Mouse (Mus musculus): Measurements from ENCODE around the gene Zfp607b.
A peak's percentile ranks its signal among the peaks of the same experiment; 100 is the strongest.

Zfp607b gene

DNA sequence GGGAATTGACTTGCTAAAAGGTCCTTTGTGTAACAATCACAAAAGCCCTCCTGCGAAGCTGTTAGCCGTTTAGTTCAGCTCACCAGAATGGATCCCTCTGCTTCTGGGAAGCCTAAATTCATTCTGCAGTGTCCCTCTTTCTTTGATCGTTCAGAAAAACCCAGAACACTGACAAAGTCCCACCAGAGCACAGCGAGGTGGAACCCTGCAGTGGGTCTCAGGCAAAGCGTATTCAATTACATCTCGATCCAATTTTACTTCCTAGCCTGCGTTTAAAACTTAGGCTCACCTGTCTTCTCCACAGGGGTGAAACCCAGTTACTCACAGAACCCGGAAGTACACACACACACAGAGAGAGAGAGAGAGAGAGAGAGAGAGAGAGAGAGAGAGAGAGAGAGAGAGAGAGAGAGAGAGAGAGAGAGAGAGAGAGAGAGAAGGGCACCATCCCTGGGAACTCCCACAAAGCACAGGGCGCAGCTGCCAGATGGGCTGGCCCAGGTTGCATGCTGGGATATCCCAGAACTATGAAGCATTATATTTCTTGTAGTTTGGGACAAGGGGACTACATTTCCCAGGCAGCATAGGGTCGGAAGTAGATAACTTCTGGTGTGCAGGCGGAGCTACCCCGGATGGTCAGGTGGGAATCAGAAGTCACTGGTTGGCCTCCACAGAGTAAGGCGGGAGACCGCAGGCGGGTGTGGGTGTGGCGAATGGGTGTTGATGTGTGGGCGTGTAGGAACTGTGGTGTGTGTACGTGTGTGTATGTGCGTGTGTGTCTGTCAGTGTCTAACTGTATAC lies at the start of gene Zfp607b:
Zfp607b (plus strand) TSS at position 526 of the 798 bp plus-strand sequence.
- peak; percentile 97 for DNase-seq

DNA sequence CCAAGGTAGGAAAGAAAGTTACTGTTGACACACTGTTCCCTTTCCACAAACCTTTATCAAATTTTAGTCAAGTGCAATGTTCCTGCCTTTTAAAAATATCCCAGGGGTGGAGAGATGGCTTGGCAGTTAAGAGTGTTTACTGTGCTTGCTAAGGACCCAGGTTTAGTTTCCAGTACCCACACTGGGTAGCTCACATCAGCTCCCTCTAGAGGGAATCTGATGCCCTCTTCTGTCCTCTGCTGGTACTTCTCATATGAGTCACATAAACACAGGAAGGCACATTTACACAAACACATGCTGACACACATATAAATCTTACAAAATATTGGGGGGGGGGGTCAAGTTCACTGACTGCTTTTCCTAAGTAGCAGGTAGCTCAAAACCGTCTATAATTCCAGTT lies 44.7 kb upstream of the Zfp607b start:
- no peak for DNase-seq

DNA sequence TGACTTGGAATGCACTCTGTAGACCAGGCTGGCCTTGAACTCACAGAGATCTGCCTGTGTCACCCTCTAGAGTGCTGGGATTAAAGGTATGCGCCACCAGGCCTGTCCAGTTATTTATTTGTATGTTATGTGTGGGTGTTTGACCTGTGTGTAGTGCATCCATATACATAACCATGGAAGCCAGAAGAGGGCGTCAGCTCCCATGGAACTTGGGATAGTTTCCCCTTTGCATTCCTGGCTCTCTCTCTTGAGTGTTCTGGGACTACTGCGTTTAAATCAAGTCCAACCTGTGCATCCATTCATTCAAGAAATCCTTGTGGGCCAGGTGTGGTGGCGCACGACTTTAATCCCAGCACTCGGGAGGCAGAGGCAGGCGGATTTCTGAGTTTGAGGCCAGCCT lies 42.6 kb upstream of the Zfp607b start:
- no peak for DNase-seq

DNA sequence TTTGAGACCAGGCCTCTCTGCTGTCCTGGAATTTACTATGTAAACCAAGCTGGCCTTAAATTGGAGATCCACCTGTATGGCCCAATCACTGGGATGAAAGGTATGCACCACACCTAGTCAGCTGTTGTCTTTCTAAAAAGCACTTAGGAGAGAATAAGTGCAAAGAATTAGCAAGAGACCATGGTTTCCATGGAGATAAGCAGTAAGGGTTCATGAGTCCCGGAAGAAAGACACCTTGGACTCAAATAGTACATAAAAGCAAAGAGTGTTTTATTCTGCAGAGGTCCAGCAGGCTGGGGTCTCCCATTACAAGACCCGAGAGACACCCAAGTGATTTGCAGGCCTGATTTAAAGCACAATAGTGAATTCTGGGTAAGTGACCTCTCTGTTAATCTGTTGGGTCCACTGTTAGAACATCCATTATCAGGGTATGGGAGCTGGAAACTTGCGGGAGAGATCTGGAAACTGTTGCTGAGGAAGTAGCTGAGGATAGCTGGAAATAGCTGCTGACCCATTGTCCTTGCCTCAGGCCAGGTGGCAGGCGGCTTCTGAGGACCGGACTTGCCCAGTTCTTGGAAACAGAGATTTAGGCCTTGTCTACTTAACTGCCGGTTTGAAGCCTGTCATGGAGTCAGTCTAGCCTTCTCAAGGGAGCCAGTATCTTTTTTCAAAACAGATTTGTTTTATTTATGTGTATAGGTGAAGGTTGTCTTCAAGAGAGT lies 41.7 kb upstream of the Zfp607b start:
- DNase-seq = no peak

DNA sequence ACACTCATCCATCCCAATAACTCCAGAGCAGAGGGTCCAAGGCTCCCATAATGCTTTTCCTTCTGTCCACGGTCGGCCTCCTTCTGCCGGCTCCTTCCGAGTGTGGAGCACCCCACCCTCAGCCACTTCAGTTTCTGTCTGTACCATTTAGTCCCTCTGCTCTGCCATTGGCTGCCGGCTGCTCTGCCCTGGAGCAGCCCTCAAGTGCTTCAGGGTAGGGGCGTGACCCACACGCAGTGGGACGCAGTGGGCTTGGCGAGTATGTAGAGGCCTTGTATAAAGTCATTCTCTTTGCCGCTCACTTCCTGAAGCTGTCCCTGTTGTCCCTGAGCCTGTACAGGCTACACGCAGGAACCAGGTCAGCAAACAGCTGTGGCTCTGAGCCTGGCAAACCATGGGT lies 39.4 kb upstream of the Zfp607b start:
- no peak for DNase-seq

DNA sequence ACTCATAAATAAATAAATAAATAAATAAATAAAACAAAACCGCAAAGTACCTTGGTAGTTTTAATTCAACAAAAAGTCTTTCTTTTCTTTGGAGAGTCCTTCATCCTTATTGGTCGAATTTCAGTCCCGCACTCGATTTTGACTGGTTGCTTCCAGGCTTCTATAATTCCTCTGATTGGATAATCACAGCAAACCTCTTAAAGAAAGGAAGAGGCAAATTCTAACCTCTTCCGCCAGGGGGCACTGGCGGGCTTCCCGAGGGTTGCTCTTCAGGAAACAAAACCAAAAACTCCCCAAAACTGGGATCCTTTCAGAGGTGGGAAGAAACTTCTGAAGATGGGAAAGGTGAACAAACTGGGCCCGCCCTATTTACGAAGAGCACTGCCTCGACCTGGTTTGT lies 38.2 kb upstream of the Zfp607b start:
- peak; percentile 80 for DNase-seq

DNA sequence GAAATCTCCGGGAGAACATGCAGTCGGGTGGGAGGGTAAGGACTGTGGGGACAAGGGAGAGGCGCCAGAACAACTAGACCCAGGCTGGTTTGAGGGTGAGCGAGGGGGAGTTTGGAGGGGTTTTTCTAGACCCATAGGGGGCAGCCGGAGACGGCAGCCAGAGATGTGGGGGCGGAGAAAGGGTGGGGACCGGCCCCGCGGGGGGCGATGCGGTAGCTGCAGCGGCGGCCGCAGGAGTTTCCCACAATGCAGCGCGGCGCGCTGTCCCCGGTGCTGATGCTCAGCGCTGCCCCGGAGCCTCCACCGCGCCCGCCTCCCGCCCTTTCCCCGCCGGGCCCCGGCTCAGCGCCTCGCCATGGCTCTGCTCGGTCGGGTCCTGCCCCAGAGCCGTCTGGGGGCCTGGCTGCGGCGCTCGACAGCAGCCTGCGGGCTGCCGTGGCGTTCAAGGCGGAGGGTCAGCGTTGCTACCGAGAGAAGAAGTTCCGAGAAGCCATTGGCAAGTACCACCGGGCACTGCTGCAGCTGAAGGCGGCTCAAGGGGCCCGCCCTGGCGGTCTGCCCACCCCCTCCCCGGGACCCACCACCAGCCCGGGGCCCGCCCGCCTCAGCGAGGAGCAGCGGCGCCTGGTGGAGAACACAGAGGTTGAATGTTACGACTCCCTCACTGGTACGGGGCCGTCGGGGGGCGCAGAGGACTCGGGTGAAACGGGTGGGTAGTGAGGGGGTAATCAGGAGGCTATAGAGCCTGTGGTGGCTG lies 35.3 kb upstream of the Zfp607b start, which contains the start of gene Ttc9b:
Ttc9b (plus strand) TSS at position 235 of the 757 bp plus-strand sequence.
- peak; percentile 84 for DNase-seq

DNA sequence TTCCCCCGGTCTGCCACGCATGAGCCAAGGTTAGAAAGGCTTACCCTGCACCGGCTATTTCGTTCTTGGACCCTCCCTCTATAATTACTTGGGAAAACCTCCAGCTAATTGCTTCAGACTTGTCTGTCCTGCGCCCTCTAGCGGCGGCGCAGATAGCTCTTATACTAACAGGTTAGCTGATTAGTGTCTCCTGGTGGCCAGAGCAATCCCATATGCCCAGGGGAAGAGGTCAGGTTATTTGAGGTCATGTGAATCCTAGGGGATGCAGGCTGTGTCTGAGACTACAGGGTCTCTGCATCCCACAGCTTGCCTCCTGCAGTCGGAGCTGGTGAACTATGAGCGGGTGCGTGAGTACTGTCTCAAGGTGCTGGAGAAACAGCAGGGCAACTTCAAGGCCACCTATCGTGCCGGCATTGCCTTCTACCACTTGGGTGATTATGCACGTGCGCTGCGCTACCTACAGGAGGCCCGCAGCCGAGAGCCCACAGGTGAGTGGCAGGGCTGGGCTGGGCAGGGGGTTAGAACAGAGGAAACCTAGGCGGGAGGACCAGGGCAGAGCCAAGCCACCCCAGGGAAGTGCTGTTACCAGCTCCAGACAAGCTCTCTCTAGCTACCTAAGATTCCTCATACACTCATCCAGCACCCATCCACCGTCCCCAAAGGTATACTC lies 34.4 kb upstream of the Zfp607b start:
- peak; percentile 67 for DNase-seq

DNA sequence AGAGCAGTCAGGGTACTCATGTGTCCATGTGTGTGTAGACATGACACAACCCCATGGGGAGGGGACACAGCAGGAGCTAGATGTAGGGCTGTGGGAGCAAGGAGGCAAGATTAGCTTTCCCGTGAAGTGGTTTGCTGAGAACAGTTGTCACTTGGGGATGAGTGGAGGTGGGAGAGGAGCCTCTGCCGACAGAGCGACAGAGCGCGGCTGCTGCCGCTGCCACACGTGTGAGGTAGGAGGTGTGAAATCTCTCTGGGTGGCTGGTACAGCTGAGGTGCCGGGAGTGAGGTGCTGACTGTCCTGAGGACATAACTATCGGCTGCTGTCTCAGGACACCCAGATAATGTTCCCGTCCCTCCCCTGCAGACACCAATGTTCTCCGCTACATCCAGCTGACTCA lies 33.6 kb upstream of the Zfp607b start:
- peak; percentile 78 for DNase-seq

DNA sequence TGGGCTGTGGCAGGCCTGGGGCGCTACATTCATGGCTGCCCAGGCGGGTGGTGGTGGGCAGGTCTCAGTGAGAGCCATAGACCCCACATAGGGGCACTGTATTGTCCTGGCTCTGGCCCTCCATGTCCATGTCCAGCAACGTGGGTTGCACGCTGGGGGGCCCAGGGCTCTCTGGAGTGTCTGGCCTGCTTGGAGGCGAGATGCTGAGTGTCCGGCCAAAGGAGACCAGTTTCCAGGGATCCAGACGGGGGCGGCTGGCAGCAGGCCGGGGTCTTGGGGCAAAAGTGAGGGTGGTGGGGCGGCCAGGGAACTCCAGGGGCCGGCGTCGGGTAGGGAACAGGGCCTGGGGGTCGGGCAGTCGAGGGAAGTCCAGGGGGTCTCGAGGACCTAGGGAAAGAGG lies 32.5 kb upstream of the Zfp607b start:
- no peak for DNase-seq

DNA sequence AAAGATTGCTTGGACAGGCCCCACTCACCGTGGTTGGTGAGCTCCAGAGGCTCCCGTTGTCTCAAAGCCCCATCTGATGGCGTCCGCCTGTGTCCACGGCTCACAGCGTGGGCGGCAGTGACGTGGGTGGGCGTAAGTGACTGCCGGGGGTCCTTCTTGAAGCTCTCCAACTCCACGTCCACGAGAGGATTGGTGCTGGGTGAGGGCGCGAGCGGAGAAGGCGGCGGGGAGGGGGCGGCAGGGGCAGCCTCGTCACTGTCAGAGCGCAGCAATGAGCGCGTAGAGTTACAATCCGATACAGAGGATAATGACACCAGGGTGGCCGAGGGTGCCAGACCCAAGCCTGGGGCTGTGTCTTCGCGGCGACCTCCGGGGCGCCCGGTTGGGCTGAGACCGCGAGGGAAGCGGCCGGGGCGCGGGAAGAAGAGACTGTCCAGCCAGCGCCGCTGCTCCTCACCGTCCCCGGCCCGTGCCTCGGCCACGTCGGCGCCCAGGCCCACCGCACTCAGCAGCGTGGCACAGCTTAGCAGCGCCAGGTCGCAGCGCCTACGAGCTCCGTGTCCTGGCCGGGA lies 31.2 kb upstream of the Zfp607b start:
- peak; percentile 23 for DNase-seq

DNA sequence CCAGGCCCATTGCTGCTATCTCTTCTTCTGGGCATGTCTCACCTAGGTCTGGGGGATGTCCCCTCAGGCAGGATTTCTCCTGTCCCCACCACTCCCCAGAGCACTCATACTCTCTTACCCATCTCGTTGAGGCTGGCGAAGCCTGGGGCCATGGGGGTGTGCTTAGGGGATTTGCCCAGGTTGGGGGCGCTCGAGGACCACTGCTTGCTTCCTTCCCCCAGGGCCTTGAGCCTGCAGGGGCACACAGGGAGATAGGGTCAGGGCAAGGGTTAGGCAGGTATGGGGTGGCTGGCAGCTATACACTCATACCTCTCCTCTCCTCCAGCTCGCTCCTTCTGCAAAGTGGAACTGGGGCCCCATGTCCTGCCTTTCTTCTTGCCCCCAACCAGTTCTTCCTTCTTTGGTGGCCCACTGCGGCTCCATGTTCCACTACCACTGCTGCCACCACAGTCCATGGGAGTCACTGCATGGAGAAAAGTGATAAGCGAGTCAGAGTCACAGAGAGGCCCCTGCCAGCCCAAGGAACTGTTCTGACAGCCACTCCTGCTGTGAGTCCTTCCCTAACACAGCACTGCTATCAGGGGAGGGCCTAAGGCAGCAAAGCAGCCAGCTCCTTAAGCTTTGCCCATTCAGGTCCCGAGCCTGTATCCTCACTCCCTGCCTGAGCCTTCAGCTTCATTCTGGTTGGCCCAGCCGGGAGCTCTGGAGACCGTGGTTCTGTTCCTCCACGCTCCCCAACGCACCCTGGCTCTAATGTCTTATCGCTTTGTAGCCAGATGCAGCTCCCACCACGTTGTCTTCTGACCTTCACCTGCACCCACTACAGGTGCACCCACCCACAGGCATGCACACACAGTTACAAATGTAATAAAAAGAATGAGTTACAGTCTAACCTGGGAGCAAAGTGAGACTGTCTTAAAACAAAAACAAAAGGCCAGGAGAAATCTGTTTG lies 30.2 kb upstream of the Zfp607b start:
- DNase-seq = peak; percentile 52

DNA sequence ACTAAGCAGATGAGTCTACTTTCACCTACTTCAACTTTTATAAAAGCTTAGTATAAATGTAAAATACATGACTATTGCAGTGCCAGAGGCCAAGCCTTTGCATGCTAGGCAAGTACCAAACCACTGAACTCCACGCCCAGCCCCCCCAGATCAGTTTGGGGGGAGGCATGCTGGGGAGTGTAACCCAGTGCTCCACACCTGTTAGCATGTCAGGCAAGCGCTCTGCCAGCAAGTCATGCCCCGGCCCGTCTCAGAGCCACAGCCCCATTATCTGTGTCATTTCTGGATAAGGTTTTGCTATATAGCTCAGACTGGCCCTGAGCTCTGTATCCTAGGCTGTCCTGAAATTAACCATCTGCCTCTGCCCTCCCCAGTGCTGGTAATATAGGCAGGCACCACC lies 27.1 kb upstream of the Zfp607b start:
- DNase-seq = no peak

DNA sequence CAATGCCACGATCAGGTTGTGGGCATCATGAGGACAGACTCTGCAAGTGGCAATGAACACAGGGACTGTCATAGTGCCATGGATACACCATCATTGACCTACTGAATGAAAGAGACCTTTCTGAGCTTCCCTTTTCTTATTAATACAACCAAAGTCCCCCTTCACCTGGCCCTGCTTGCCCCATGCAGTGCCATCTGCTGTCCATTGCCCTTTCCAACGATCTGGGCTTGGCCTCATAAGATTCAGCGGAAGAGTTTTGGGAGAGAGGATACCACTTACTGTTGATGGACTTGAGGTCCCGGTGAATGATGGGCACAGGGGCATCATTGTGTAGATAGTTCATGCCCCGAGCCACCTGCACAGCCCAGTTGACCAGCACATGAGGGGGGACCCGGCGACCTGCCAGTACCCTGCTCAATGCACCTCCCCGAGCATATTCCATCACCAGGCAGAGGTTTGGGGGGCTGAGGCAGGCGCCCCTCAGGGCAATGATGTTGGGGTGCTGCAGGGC lies 16.0 kb upstream of the Zfp607b start:
- DNase-seq = no peak

DNA sequence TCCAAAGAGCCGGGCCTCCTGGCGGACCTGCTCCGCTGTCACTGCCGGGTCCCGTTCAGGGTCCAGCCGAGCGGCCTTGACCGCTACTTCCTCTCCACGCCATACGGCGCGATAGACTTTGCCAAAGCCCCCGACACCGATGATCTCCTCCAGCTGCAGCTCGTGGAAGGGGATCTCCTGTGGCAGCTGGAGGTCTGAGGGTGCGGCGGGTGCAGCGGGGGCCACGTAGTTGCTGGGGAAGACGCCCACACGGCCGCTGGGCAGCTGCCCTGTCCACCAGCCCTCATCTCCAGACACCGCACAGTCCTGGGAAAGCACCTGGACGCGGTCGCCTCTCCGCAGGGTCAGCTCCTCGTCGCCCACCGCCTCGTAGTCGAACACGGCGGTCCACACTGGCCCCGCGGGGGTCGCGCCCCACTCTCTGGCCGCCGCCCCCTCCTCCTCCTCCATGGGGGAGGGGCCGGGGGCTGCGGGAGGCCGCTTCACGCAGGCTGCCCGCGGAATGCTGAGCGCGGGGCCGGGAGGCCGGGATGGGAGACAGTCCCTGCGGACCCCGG lies 15.5 kb upstream of the Zfp607b start:
- no peak for DNase-seq

DNA sequence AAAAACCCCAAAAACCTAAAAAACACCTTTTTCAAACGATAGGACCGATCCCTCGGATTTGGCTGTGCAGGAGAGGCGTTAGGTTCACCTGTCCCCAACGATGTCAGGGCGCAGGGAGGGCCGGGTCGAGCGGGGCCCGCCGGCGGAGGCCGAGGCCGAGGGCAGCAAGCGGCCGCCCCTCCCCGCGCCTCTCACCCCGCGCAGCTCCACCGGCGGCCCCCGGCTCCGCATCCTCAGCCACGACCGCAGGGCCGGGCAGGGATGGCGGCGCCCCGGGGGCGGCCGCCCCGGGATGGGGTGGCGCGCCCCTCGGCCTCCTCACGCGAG lies 15.0 kb upstream of the Zfp607b start:
- DNase-seq = no peak

DNA sequence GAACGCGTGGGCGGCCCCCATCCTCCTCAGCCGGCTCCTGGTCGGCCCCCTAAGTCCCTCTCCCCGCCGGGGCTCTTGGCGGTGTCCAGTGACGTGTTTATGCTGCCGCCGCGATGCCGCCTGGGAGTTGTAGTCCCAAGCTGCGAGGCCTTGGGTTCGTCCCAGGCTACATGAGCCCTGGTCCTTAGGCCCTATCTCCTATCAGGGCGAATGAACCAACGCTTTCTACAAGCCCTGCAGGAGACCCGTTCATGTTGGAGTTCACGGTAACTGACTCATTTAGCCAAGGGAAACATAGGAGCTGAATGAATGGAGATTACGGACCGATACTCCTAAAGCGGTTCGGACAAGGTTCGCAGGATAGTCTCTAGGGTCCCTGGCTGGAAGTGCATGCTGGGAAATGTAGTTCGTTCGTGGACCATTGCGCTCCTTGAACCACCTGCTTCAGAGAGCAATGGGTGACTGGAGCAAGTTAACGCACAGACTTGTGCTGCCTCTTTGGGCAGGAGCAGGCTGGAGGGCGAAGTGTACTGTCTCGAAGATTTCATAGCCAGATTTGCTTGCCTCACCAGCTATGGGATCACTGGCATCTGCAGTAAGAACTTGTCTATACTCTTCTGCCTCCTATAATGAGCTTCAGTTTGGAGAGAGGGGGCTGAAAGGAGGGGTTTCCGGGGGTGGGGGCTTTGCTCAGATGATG lies 14.5 kb upstream of the Zfp607b start, which contains the start of gene Map3k10:
Map3k10 (minus strand) TSS at position 77 of the 700 bp plus-strand sequence.
- peak; percentile 96 for DNase-seq

DNA sequence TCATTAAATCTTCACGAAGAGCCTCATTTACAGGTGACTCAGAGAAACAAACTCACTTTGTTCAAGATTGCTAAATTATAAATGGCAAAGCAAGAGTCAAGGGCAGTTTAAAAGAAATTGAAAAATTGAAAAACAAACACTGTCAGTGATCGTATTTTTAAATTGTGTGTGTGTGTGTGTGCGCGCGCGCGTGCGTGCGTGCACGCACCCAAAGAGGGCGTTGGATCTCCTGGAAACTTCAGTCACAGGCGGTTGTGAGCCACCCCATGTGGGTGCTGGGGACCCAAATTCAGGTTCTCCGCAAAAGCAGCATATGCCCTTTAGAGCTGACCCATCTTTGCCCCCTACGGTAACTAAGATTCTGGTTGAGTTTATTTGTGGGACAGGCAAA lies 13.9 kb upstream of the Zfp607b start:
- DNase-seq = no peak

DNA sequence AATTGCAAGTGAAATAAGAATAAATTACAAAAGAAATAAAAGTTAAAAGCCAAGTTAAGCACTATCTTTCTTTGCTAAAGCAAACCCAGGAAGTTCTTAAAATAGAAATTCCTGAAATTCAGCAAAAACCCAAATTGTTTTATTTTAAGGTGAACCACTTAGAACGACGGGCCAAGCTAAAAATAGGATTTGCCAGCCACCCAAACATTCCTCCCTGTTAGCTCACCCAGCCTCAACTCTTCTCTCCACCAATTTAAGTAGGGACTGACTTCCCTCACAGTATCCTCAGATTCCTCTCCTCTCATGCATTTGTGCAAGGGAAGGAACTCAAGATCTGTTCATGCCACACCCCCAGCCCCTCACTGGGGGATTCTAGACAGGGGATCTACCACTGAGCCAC lies 5.9 kb upstream of the Zfp607b start:
- no peak for DNase-seq

DNA sequence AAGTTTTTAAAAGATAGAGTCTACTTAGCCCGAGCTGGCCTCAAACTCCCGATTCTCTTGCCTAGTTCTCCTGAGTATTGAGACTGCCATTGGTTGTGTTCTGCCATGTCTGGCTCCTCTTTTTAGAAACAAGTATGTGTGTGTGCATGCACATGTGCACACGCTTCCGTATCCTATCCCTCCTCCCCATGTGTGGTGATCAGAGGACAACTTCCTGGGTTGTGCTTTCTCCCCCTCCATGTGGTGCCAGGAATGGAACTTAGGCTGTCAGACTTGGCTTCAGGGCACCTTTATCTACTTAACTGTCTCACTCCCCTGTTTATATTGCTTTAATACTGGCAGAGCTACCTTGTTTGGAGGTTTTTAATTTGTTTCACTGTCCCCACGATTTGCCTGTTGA lies 3.9 kb upstream of the Zfp607b start:
- no peak for DNase-seq

Data from right cerebral cortex, adult 18-20 months (tissue).